Mouse (Mus musculus) intestine, postnatal 0 days (tissue): ENCODE measurements around the gene Iqgap1. TPM values are rescaled to one million over a fixed set of nuclear protein-coding genes. Genes with fewer than 3 reads are reported as not detected.

Experiments
- ATAC-seq: fragments of 200-750 bp; cut with Nextera tagmentation; 2 replicates; pipeline ENCODE4 v1.8.0; 2017; ENCODE audit warnings: mild to moderate bottlenecking, moderate TSS enrichment, moderate library complexity
- H3K27ac ChIP-seq: fragments of 300-500 bp; sonication (generic); 2 replicates; pipeline ENCODE4 v1.5.1; 2014; ENCODE audit warnings: mild to moderate bottlenecking, low read depth, low read length, moderate library complexity
- H3K27me3 ChIP-seq: fragments of 300-500 bp; sonication (generic); replicated peaks from 2 replicates; pipeline ENCODE4 v1.6.1; 2014; ENCODE audit warnings: low read length, mixed read lengths; ENCODE audit not compliant: control insufficient read depth, insufficient read depth
- H3K36me3 ChIP-seq: fragments of 300-500 bp; sonication (generic); 2 replicates; pipeline ENCODE4 v1.6.1; 2014; ENCODE audit warnings: mild to moderate bottlenecking, moderate library complexity; ENCODE audit not compliant: control insufficient read depth, insufficient read depth
- H3K4me1 ChIP-seq: fragments of 300-500 bp; sonication (generic); replicated peaks from 2 replicates; pipeline ENCODE4 v1.6.1; 2014; ENCODE audit warnings: antibody characterized with exemption, low read length, mixed read lengths; ENCODE audit not compliant: control insufficient read depth, insufficient read depth
- H3K4me2 ChIP-seq: fragments of 300-500 bp; sonication (generic); replicated peaks from 2 replicates; pipeline ENCODE4 v1.6.1; 2014; ENCODE audit warnings: low read depth, mild to moderate bottlenecking, moderate library complexity
- H3K4me3 ChIP-seq: fragments of 300-500 bp; sonication (generic); 2 replicates; pipeline ENCODE4 v1.5.1; 2014; ENCODE audit warnings: low read depth, low read length
- H3K9ac ChIP-seq: fragments of 300-500 bp; sonication (generic); 2 replicates; pipeline ENCODE4 v1.6.1; 2014; ENCODE audit warnings: mild to moderate bottlenecking, low read depth, low read length
- H3K9me3 ChIP-seq: fragments of 300-500 bp; sonication (generic); 2 replicates; pipeline ENCODE4 v1.6.1; 2016; ENCODE audit warnings: mixed run types; ENCODE audit not compliant: control insufficient read depth
- CTCF ChIP-seq: sonication (generic); IDR thresholded peaks from 2 replicates; pipeline ENCODE4 v1.5.1; 2016; ENCODE audit warnings: low read depth, mild to moderate bottlenecking, control low read depth, antibody characterized with exemption, moderate library complexity
- WGBS: fragments of 180-500 bp; shearing (Covaris S2); extraction: QIAGEN DNeasy Blood & Tissue Kit; methylation state at CpG from one replicate; pipeline ENCODE4 v1.1.7; 2014; 5-methylcytosine and 5-hydroxymethylcytosine counted together
- polyA plus RNA-seq: library from polyadenylated mRNA; unstranded; fragments of >200 nt; fragmentation: Nextera tagmentation; extraction: Ambion mirVana; gene quantifications from 2 replicates; pipeline ENCODE4 v1.2.1, GENCODE M21; 2015

Gene Iqgap1
- polyA plus RNA-seq, 1 experiment from 2014 or later, result 32.3 TPM

- ATAC-seq, result no peak
- Histone ChIP-seq H3K27ac (no peak overlapping the region), H3K4me2 (no peak overlapping the region)
These were observed 51.8 kb downstream of the Iqgap1 start for GRCm38 (mm10) chr7:80773834-80774614.

GRCm38 (mm10) chr7:80770466-80770865 is 55.3 kb downstream of the Iqgap1 start:
- H3K9ac ChIP-seq, result no peak overlapping the region
- no peak overlapping the region for H3K27ac ChIP-seq
- H3K9me3 ChIP-seq, result no peaks in the 10 kb centered on the region
- WGBS, result 88% methylated on average over 2 of the region's 2 CpGs
- H3K4me1 ChIP-seq, result no peaks in the 10 kb centered on the region
- H3K4me2 ChIP-seq, result no peak overlapping the region
- no peak for ATAC-seq
- H3K36me3 ChIP-seq, result peaks cover 40% of the 10 kb centered on the region
- no peaks in the 10 kb centered on the region for H3K27me3 ChIP-seq
- no peak overlapping the region for H3K4me3 ChIP-seq
- no peak for TF ChIP-seq CTCF

More at GRCm38 (mm10) chr7:80773834-80774614, 51.8 kb downstream of the Iqgap1 start:
- Histone ChIP-seq H3K27me3 (no peaks in the 10 kb centered on the region), H3K4me1 (no peaks in the 10 kb centered on the region), H3K9me3 (no peaks in the 10 kb centered on the region), H3K4me3 (no peak overlapping the region), H3K9ac (no peak overlapping the region), H3K36me3 (peaks cover 12% of the 10 kb centered on the region; the same call in 1 of the 2 replicates)
- no peak for TF ChIP-seq CTCF
- WGBS, result 68% methylated on average over 14 of the region's 14 CpGs

GRCm38 (mm10) chr7:80766861-80767312 is 58.9 kb downstream of the Iqgap1 start:
- Histone ChIP-seq H3K4me1 (no peaks in the 10 kb centered on the region), H3K4me2 (no peak overlapping the region), H3K4me3 (no peak overlapping the region), H3K36me3 (peaks cover 42% of the 10 kb centered on the region), H3K9ac (no peak overlapping the region), H3K27ac (no peak overlapping the region), H3K27me3 (no peaks in the 10 kb centered on the region), H3K9me3 (no peaks in the 10 kb centered on the region)
- 90% methylated on average over 11 of the region's 11 CpGs for WGBS
- TF ChIP-seq CTCF, result no peak
- ATAC-seq, result no peak

- Histone ChIP-seq H3K9me3 (no peaks in the 10 kb centered on the region), H3K4me2 (no peak overlapping the region), H3K27ac (no peak overlapping the region), H3K27me3 (no peaks in the 10 kb centered on the region), H3K4me3 (no peak overlapping the region), H3K4me1 (no peaks in the 10 kb centered on the region), H3K9ac (no peak overlapping the region), H3K36me3 (peaks cover 46% of the 10 kb centered on the region)
- no peak for TF ChIP-seq CTCF
- WGBS, result 69% methylated on average over 3 of the region's 3 CpGs
- no peak for ATAC-seq
These were observed 59.7 kb downstream of the Iqgap1 start for GRCm38 (mm10) chr7:80766072-80766471.

GRCm38 (mm10) chr7:80763864-80764437 is 61.8 kb downstream of the Iqgap1 start:
- H3K36me3 ChIP-seq, result peaks cover 66% of the 10 kb centered on the region
- no peaks in the 10 kb centered on the region for H3K4me1 ChIP-seq
- no peaks in the 10 kb centered on the region for H3K9me3 ChIP-seq
- no peak for ATAC-seq
- no peak; the same call in 1 of the 2 replicates for TF ChIP-seq CTCF
- H3K9ac ChIP-seq, result no peak overlapping the region
- H3K27me3 ChIP-seq, result no peaks in the 10 kb centered on the region
- H3K27ac ChIP-seq, result 0 out of 2 replicates have a peak overlapping the region, but pooled peaks have one; percentile 35
- 80% methylated on average over 7 of the region's 7 CpGs for WGBS
- no peak overlapping the region for H3K4me2 ChIP-seq
- H3K4me3 ChIP-seq, result no peak overlapping the region

- Histone ChIP-seq H3K27ac (no peak overlapping the region; the same call in 1 of the 2 replicates), H3K36me3 (peaks cover 64% of the 10 kb centered on the region), H3K4me1 (no peaks in the 10 kb centered on the region), H3K9me3 (no peaks in the 10 kb centered on the region), H3K4me3 (no peak overlapping the region), H3K4me2 (no peak overlapping the region), H3K9ac (no peak overlapping the region), H3K27me3 (no peaks in the 10 kb centered on the region)
- no peak for TF ChIP-seq CTCF
- peak; percentile 69 for ATAC-seq
- 52% methylated on average over 8 of the region's 8 CpGs for WGBS
These were observed 63.5 kb downstream of the Iqgap1 start for GRCm38 (mm10) chr7:80762297-80762696.
